Mouse (Mus musculus): ENCODE results near the gene Kat2a. TPM values are rescaled to one million over a fixed set of nuclear protein-coding genes. Genes with fewer than 3 reads are reported as not detected.

Kat2a gene
- total and polyA plus RNA-seq, 3 experiments: 59.6 to 143 (median 63.7) TPM

DNA sequence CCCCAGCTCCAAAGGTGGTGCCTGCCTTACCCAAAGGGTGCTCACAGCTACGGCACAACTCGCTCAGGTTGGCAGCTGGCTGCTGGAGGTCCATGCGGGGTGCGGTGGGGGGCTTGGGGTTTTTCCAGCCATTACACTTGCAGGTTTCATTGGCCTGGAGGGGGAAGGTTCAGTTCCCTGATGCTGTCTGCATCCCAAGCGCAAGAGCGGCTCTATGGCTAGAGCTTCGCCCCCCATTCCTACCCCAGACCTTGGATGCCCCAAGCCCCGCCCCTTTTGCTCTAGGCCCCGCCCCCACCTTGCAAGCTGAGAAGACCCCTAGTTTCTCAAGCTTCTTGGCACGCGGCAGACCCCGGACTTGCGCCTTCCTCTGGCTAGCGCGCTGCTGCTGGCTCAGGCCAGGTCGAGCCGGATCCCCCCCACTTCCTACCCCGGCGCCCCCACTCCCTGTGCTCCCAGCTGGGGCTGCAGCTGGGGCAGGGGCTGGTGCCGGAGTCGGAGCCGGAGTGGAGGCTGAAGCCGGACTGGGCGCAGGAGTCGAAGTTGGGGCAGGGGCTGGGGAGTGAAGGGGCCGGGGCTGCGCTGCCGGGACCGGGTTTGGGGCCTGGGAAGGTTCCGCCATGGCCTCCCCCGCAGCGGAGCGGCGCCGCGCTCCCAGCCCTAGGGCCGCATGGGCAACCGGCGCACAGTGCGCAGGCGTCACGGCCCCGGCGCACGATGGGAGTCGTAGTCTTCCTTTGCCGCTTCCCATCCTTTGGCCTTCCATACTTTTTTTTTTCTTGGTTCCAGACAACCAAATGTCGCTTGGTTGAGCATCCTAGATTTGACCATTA is at the start of gene Kat2a (continued):
- no peak; the same call in none of the 2 replicates for TF ChIP-seq SMC3 (IDR thresholded peaks at IDR 0.05; ENCODE audit: low read depth, low read length)
- TF ChIP-seq E2F4 (IDR thresholded peaks at IDR 0.05; ENCODE audit: borderline replicate concordance, low read depth, low read length): no peak
- TF ChIP-seq MAX (IDR thresholded peaks at IDR 0.05; ENCODE audit: low read length): peak; percentile 93
- TF ChIP-seq MYB (IDR thresholded peaks at IDR 0.05; ENCODE audit: low read depth, low read length): no peak; the same call in 1 of the 2 replicates
- no peak for TF ChIP-seq CHD1 (IDR thresholded peaks at IDR 0.05; ENCODE audit: low read depth, low read length)

GRCm38 (mm10) chr11:100761547-100762045 is 49.3 kb upstream of the Kat2a start:
- DNase-seq (ENCODE audit: low read depth, low spot score): no peak
- Histone ChIP-seq H3K4me3 (ENCODE audit: control insufficient read depth in 1 of 2, insufficient read depth in 1 of 2, low read depth in 2 of 2, low read length in 2 of 2) (no peak overlapping the region), H3K9ac (ENCODE audit: control insufficient read depth, low read depth, low read length, poor library complexity, severe bottlenecking) (no peak overlapping the region), H3K9me3 (replicated peaks; ENCODE audit: insufficient read depth, low read length) (no peaks in the 10 kb centered on the region), H3K27ac (ENCODE audit: control insufficient read depth, low read depth, low read length) (no peak overlapping the region), H3K79me2 (ENCODE audit: control insufficient read depth, insufficient read depth, low read length, poor library complexity) (no peaks in the 10 kb centered on the region), H3K27me3 (ENCODE audit: control insufficient read depth in 1 of 2, insufficient read depth in 2 of 2, low read length in 2 of 2) (peaks cover 3 to 4% of the 10 kb centered on the region in 2 experiments; a peak in 2 of 4 replicates), H3K36me3 (ENCODE audit: control insufficient read depth in 1 of 2, insufficient read depth in 2 of 2, low read length in 2 of 2) (no peaks in the 10 kb centered on the region), H3K4me1 (ENCODE audit: control insufficient read depth in 1 of 2, insufficient read depth in 2 of 2, low read length in 2 of 2) (no peaks in the 10 kb centered on the region)
- TF ChIP-seq ZC3H11A (IDR thresholded peaks at IDR 0.05; ENCODE audit: low read depth, low read length) (no peak), NRF1 (IDR thresholded peaks at IDR 0.05; ENCODE audit: insufficient read depth, low read depth, low read length, poor library complexity, severe bottlenecking) (no peak), GATA1 (IDR thresholded peaks at IDR 0.05; ENCODE audit: low read depth, low read length) (no peak), RCOR1 (IDR thresholded peaks at IDR 0.05; ENCODE audit: low read depth, low read length) (no peak), CTCF (IDR thresholded peaks at IDR 0.05 in 2 of 3, conservative IDR thresholded peaks at IDR 0.05 in 1 of 3; ENCODE audit: control insufficient read depth in 1 of 3, insufficient read depth in 1 of 3, low read depth in 2 of 3, low read length in 3 of 3, poor library complexity in 1 of 3, severe bottlenecking in 1 of 3) (peak in 2 of 3 experiments; percentile 38 to 68; a peak in 5 of 6 replicates), SIN3A (IDR thresholded peaks at IDR 0.05; ENCODE audit: low read length) (no peak), TBP (IDR thresholded peaks at IDR 0.05; ENCODE audit: low read depth, low read length) (no peak), USF2 (IDR thresholded peaks at IDR 0.05; ENCODE audit: borderline replicate concordance in 1 of 2, insufficient read depth in 1 of 2, low read depth in 1 of 2, low read length in 2 of 2) (no peak), UBTF (IDR thresholded peaks at IDR 0.05; ENCODE audit: borderline replicate concordance, insufficient read depth, low read depth, low read length) (no peak), RAD21 (IDR thresholded peaks at IDR 0.05; ENCODE audit: low read depth, low read length) (peak; percentile 0; the same call in 1 of the 2 replicates), CHD1 (IDR thresholded peaks at IDR 0.05; ENCODE audit: low read depth, low read length) (no peak), ETS1 (IDR thresholded peaks at IDR 0.05; ENCODE audit: low read depth, low read length) (no peak), EP300 (IDR thresholded peaks at IDR 0.05; ENCODE audit: low read depth in 1 of 2, low read length in 2 of 2) (no peak)

Measured in MEL (cell line).